Mouse (Mus musculus) heart, embryonic 13.5 days (tissue): ENCODE measurements at regions not wholly inside any gene's neighbourhood (a gene's known extent, or its start where the extent isn't known, plus 50 kb on each side); places are given as distances from the start of the nearest gene placed in this dataset.

Source experiments
- ATAC-seq: fragments of 200-750 bp; cut with Nextera tagmentation; 2 replicates; pipeline ENCODE4 v1.8.0; 2017; ENCODE audit warnings: moderate TSS enrichment; ENCODE audit not compliant: insufficient number of reproducible peaks, low FRiP score, low TSS enrichment; ENCODE audit errors: extremely low read depth
- H3K27ac ChIP-seq: fragments of 300-500 bp; sonication (generic); replicated peaks from 2 replicates; pipeline ENCODE4 v1.5.1; 2015; ENCODE audit warnings: moderate library complexity, mild to moderate bottlenecking, inconsistent platforms
- H3K27me3 ChIP-seq: fragments of 300-500 bp; sonication (generic); replicated peaks from 2 replicates; pipeline ENCODE4 v1.6.1; 2015; ENCODE audit warnings: mild to moderate bottlenecking, inconsistent platforms
- H3K36me3 ChIP-seq: fragments of 300-500 bp; sonication (generic); 2 replicates; pipeline ENCODE4 v1.6.1; 2015; ENCODE audit warnings: mild to moderate bottlenecking, inconsistent platforms
- H3K4me1 ChIP-seq: fragments of 300-500 bp; sonication (generic); 2 replicates; pipeline ENCODE4 v1.6.1; 2015; ENCODE audit warnings: inconsistent platforms
- H3K4me2 ChIP-seq: fragments of 300-500 bp; sonication (generic); 2 replicates; pipeline ENCODE4 v1.6.1; 2015; ENCODE audit warnings: inconsistent platforms, mild to moderate bottlenecking, moderate library complexity
- H3K4me3 ChIP-seq: fragments of 300-500 bp; sonication (generic); 2 replicates; pipeline ENCODE4 v1.5.1; 2015; ENCODE audit warnings: moderate library complexity, mild to moderate bottlenecking, inconsistent platforms
- H3K9ac ChIP-seq: fragments of 300-500 bp; sonication (generic); 2 replicates; pipeline ENCODE4 v1.6.1; 2015; ENCODE audit warnings: inconsistent platforms, mild to moderate bottlenecking, moderate library complexity
- H3K9me3 ChIP-seq: fragments of 300-500 bp; sonication (generic); 2 replicates; pipeline ENCODE4 v1.6.1; 2016; ENCODE audit warnings: inconsistent platforms
- WGBS: fragments of 180-500 bp; shearing (Covaris S2); methylation state at CpG from one replicate; pipeline ENCODE4 v1.1.7; 2015; ENCODE audit warnings: mixed read lengths; 5-methylcytosine and 5-hydroxymethylcytosine counted together

DNA sequence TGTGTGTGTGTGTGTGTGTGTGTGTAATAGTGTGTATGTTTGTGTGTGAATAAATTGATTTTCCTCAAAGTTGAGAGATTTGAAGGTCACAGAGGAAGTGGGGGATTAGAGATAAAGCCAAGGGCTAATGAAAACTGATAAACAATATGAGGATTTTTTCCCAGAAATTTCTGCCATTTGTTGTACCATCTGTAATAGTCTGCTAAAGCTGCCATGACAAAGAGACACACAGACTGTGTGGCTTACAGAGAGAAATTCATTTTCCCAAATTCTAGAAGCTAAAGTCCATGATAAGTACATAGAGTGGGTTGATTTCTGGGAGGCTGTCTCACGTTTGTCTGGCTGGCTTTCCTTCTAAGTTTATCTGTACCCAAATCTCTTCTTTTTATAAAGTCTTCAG, 259.6 kb downstream of the Ndufa4 start:
- Histone ChIP-seq H3K4me2 (no peak overlapping the region), H3K27ac (no peak overlapping the region), H3K27me3 (no peaks in the 10 kb centered on the region), H3K9me3 (no peaks in the 10 kb centered on the region), H3K9ac (no peak overlapping the region), H3K36me3 (no peaks in the 10 kb centered on the region), H3K4me3 (no peak overlapping the region), H3K4me1 (no peaks in the 10 kb centered on the region)
- ATAC-seq = no peak
- WGBS = 38% methylated on average over 1 of the region's 1 CpGs

- no peak for ATAC-seq
These were observed 294.0 kb downstream of the Ndufa4 start for GRCm38 (mm10) chr6:11613331-11613730.

DNA sequence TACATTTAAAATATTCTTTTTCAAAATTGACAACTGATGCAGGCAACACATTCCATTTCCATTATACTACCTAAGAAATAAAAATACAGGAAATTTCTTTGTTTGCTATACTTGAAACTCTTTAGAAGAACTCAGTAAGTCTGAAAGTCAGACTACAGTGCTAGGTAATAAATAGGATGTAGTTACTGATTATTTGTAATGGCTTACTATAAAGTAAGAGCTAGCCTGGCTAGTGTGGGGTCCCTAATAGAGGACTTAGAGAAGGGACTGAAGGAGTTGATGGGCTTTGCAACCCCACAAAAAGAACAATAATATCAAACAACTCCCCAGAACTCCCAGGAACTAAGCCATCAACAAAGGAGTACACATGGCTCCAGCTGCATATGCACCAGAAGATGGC, 299.1 kb downstream of the Ndufa4 start:
- Histone ChIP-seq H3K9ac (no peak overlapping the region), H3K36me3 (no peaks in the 10 kb centered on the region), H3K27ac (no peak overlapping the region), H3K27me3 (no peaks in the 10 kb centered on the region), H3K4me2 (no peak overlapping the region), H3K4me1 (no peaks in the 10 kb centered on the region), H3K4me3 (no peak overlapping the region), H3K9me3 (no peaks in the 10 kb centered on the region)
- ATAC-seq = no peak

More at GRCm38 (mm10) chr6:11613331-11613730, 294.0 kb downstream of the Ndufa4 start:
- Histone ChIP-seq H3K27ac (no peak overlapping the region), H3K9me3 (no peaks in the 10 kb centered on the region), H3K4me3 (no peak overlapping the region), H3K9ac (no peak overlapping the region), H3K27me3 (no peaks in the 10 kb centered on the region), H3K4me2 (no peak overlapping the region), H3K4me1 (no peaks in the 10 kb centered on the region), H3K36me3 (no peaks in the 10 kb centered on the region)
- 61% methylated on average over 4 of the region's 4 CpGs for WGBS

DNA sequence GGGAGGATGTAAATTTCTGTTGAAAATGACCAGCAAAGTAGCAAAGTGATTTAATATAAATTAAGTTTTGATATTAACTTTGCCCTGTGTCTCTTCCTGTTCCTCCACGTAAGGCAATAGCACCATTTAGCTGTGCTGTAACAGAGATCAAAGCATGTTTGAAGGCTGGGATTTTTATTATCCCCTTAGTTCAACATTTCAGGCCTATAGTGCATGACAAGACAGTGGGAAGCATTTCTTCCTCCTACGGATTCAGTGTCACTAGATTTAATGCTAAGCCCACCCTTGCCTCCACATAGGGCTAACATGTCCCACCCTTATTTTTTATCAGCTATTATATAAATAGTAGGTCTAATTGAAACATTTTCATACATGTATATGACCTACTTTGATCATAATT, 299.6 kb downstream of the Ndufa4 start:
- no peaks in the 10 kb centered on the region for H3K4me1 ChIP-seq
- no peaks in the 10 kb centered on the region for H3K36me3 ChIP-seq
- WGBS = 81% methylated on average over 2 of the region's 2 CpGs
- no peaks in the 10 kb centered on the region for H3K9me3 ChIP-seq
- H3K27ac ChIP-seq = no peak overlapping the region
- H3K27me3 ChIP-seq = no peaks in the 10 kb centered on the region
- no peak overlapping the region for H3K4me3 ChIP-seq
- no peak overlapping the region for H3K9ac ChIP-seq
- no peak for ATAC-seq
- H3K4me2 ChIP-seq = no peak overlapping the region

GRCm38 (mm10) chr6:11606055-11606454, 301.2 kb downstream of the Ndufa4 start:
- H3K36me3 ChIP-seq = no peaks in the 10 kb centered on the region
- no peaks in the 10 kb centered on the region for H3K9me3 ChIP-seq
- 76% methylated on average over 3 of the region's 3 CpGs for WGBS
- no peak overlapping the region for H3K27ac ChIP-seq
- no peaks in the 10 kb centered on the region for H3K4me1 ChIP-seq
- H3K4me2 ChIP-seq = no peak overlapping the region
- no peak overlapping the region for H3K4me3 ChIP-seq
- no peak overlapping the region for H3K9ac ChIP-seq
- ATAC-seq = no peak
- H3K27me3 ChIP-seq = no peaks in the 10 kb centered on the region

DNA sequence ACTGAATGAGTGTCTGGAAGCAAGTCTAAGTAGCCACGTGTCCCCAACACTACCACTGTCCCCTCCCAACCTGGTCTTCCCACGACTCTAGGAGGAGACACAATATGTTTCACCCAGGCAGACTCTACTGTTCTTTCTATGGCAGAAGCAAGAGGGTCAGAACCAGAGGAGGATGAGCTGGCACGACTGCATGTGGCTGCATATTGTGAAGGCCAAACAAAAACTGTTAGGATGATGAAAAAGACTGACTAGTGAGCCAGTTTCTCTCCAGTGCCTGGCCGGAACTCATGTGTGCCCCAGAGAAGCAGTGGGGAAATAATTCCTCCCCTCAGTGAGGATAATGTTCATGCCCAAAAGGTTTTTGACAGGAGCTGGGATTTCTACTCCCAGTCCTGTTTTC, 301.8 kb downstream of the Ndufa4 start:
- H3K4me2 ChIP-seq = no peak overlapping the region
- no peaks in the 10 kb centered on the region for H3K36me3 ChIP-seq
- no peaks in the 10 kb centered on the region for H3K4me1 ChIP-seq
- no peak overlapping the region for H3K27ac ChIP-seq
- H3K27me3 ChIP-seq = no peaks in the 10 kb centered on the region
- no peak overlapping the region for H3K4me3 ChIP-seq
- ATAC-seq = no peak
- 52% methylated on average over 4 of the region's 4 CpGs for WGBS
- H3K9ac ChIP-seq = no peak overlapping the region
- H3K9me3 ChIP-seq = no peaks in the 10 kb centered on the region

GRCm38 (mm10) chr6:11594936-11595335, 312.4 kb downstream of the Ndufa4 start:
- no peak for ATAC-seq
- WGBS = 31% methylated on average over 2 of the region's 2 CpGs
- Histone ChIP-seq H3K27ac (no peak overlapping the region), H3K9ac (no peak overlapping the region), H3K9me3 (no peaks in the 10 kb centered on the region), H3K36me3 (no peaks in the 10 kb centered on the region), H3K27me3 (no peaks in the 10 kb centered on the region), H3K4me3 (no peak overlapping the region), H3K4me1 (no peaks in the 10 kb centered on the region), H3K4me2 (no peak overlapping the region)

- no peaks in the 10 kb centered on the region for H3K9me3 ChIP-seq
- H3K9ac ChIP-seq = no peak overlapping the region
- no peak overlapping the region for H3K4me3 ChIP-seq
- no peak for ATAC-seq
- no peaks in the 10 kb centered on the region for H3K27me3 ChIP-seq
- WGBS = 57% methylated on average over 14 of the region's 14 CpGs
- H3K36me3 ChIP-seq = no peaks in the 10 kb centered on the region
- no peak overlapping the region for H3K27ac ChIP-seq
- H3K4me2 ChIP-seq = peak overlapping the region; percentile 46
- H3K4me1 ChIP-seq = no peaks in the 10 kb centered on the region
These were observed 313.6 kb downstream of the Ndufa4 start for GRCm38 (mm10) chr6:11593583-11594271.

GRCm38 (mm10) chr6:11576091-11576490, 331.2 kb downstream of the Ndufa4 start:
- 76% methylated on average over 5 of the region's 5 CpGs for WGBS
- H3K9ac ChIP-seq = no peak overlapping the region

GRCm38 (mm10) chr6:11565246-11565645, 342.1 kb downstream of the Ndufa4 start:
- Histone ChIP-seq H3K9me3 (no peaks in the 10 kb centered on the region), H3K36me3 (no peaks in the 10 kb centered on the region), H3K27me3 (no peaks in the 10 kb centered on the region), H3K9ac (no peak overlapping the region), H3K4me3 (no peak overlapping the region), H3K4me1 (no peaks in the 10 kb centered on the region), H3K4me2 (no peak overlapping the region), H3K27ac (no peak overlapping the region)
- ATAC-seq = no peak
- 79% methylated on average over 2 of the region's 2 CpGs for WGBS

More at GRCm38 (mm10) chr6:11576091-11576490, 331.2 kb downstream of the Ndufa4 start:
- H3K4me3 ChIP-seq = no peak overlapping the region
- no peaks in the 10 kb centered on the region for H3K4me1 ChIP-seq
- H3K27me3 ChIP-seq = no peaks in the 10 kb centered on the region
- H3K27ac ChIP-seq = no peak overlapping the region
- H3K4me2 ChIP-seq = no peak overlapping the region
- H3K36me3 ChIP-seq = no peaks in the 10 kb centered on the region
- no peaks in the 10 kb centered on the region for H3K9me3 ChIP-seq
- no peak for ATAC-seq

GRCm38 (mm10) chr6:11550473-11550872, 356.8 kb downstream of the Ndufa4 start:
- H3K36me3 ChIP-seq = no peaks in the 10 kb centered on the region
- no peaks in the 10 kb centered on the region for H3K27me3 ChIP-seq
- no peak overlapping the region for H3K4me2 ChIP-seq
- no peak overlapping the region for H3K27ac ChIP-seq
- no peak overlapping the region for H3K4me3 ChIP-seq
- H3K9me3 ChIP-seq = no peaks in the 10 kb centered on the region
- ATAC-seq = no peak
- H3K9ac ChIP-seq = no peak overlapping the region
- H3K4me1 ChIP-seq = no peaks in the 10 kb centered on the region

DNA sequence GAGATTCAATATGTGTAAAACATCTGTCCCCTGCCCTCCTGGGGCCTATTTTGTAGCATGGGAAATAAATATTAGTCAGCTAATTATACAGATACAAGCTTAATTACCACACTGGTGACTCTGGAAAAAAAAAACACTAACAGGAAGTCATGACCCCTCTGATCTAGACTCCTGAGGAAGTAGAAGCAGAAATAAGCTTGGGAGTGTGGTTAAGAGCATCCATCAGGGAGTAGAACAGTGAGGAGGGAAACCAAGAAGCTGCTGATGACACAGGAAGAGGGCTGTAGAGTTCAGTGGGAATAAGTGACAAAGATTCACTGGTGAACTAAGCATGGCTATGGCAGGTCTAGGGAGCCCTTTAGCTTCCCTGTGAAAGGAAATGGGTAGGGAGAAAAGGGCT, 360.0 kb downstream of the Ndufa4 start:
- no peaks in the 10 kb centered on the region for H3K9me3 ChIP-seq
- H3K27me3 ChIP-seq = no peaks in the 10 kb centered on the region
- ATAC-seq = no peak
- H3K4me1 ChIP-seq = no peaks in the 10 kb centered on the region
- H3K4me2 ChIP-seq = no peak overlapping the region
- no peak overlapping the region for H3K4me3 ChIP-seq
- no peaks in the 10 kb centered on the region for H3K36me3 ChIP-seq
- H3K27ac ChIP-seq = no peak overlapping the region
- H3K9ac ChIP-seq = no peak overlapping the region
